Mouse (Mus musculus) heart, embryonic 10.5 days (tissue): ENCODE results near the gene Cbr1. TPM values are rescaled to one million over a fixed set of nuclear protein-coding genes. Genes with fewer than 3 reads are reported as not detected.

Experiments used
- DNase-seq: peaks from one replicate; pipeline ENCODE4 v3.0.0-alpha.2; 2017; ENCODE audit warnings: low spot score
- H3K27ac ChIP-seq: fragments of 300-500 bp; sonication (generic); 2 replicates; pipeline ENCODE4 v1.5.1; 2016; ENCODE audit warnings: mild to moderate bottlenecking
- H3K27me3 ChIP-seq: fragments of 300-500 bp; sonication (generic); 2 replicates; pipeline ENCODE4 v1.6.1; 2016; ENCODE audit warnings: mild to moderate bottlenecking; ENCODE audit not compliant: poor library complexity, insufficient read depth, severe bottlenecking
- H3K36me3 ChIP-seq: fragments of 300-500 bp; sonication (generic); 2 replicates; pipeline ENCODE4 v1.6.1; 2016; ENCODE audit warnings: mild to moderate bottlenecking, moderate library complexity
- H3K4me1 ChIP-seq: fragments of 300-500 bp; sonication (generic); 2 replicates; pipeline ENCODE4 v1.6.1; 2016; ENCODE audit warnings: mild to moderate bottlenecking
- H3K4me3 ChIP-seq: fragments of 300-500 bp; sonication (generic); 2 replicates; pipeline ENCODE4 v1.5.1; 2016; ENCODE audit warnings: mild to moderate bottlenecking, moderate library complexity
- H3K9me3 ChIP-seq: fragments of 300-500 bp; sonication (generic); 2 replicates; pipeline ENCODE4 v1.6.1; 2016; ENCODE audit warnings: mild to moderate bottlenecking, moderate library complexity
- WGBS: fragments of 180-500 bp; shearing (Covaris S2); methylation state at CpG from one replicate; pipeline ENCODE4 v1.1.7; 2016; 5-methylcytosine and 5-hydroxymethylcytosine counted together
- polyA plus RNA-seq: library from polyadenylated mRNA; unstranded; fragments of >200 nt; fragmentation: Nextera tagmentation; extraction: Ambion mirVana; gene quantifications from 2 replicates; pipeline ENCODE4 v1.2.1, GENCODE M21; 2016

Cbr1 gene
- polyA plus RNA-seq, 1 experiment from 2014 or later = 71.7 TPM

GRCm38 (mm10) chr16:93586382-93586781 lies 19.3 kb upstream of the Cbr1 start:
- H3K36me3 ChIP-seq = peaks cover 31% of the 10 kb centered on the region
- 73% methylated on average over 8 of the region's 8 CpGs for WGBS
- H3K4me1 ChIP-seq = peaks cover 16% of the 10 kb centered on the region
- H3K9me3 ChIP-seq = no peaks in the 10 kb centered on the region
- H3K27ac ChIP-seq = no peak overlapping the region
- H3K4me3 ChIP-seq = no peak overlapping the region
- no peak for DNase-seq
- H3K27me3 ChIP-seq = no peaks in the 10 kb centered on the region

- no peak overlapping the region for H3K4me3 ChIP-seq
- H3K9me3 ChIP-seq = no peaks in the 10 kb centered on the region
- no peak overlapping the region for H3K27ac ChIP-seq
- WGBS = 59% methylated on average over 4 of the region's 4 CpGs
- H3K36me3 ChIP-seq = peaks cover 40% of the 10 kb centered on the region
- no peaks in the 10 kb centered on the region for H3K27me3 ChIP-seq
- peaks cover 16% of the 10 kb centered on the region for H3K4me1 ChIP-seq
- no peak for DNase-seq
Observed at GRCm38 (mm10) chr16:93588281-93588680, 17.4 kb upstream of the Cbr1 start.

- WGBS = 93% methylated on average over 15 of the region's 15 CpGs
- no peaks in the 10 kb centered on the region for H3K27me3 ChIP-seq
- H3K4me3 ChIP-seq = no peak overlapping the region
- no peak for DNase-seq
- H3K36me3 ChIP-seq = peaks cover 42% of the 10 kb centered on the region
- H3K4me1 ChIP-seq = peaks cover 16% of the 10 kb centered on the region
- no peak overlapping the region for H3K27ac ChIP-seq
- H3K9me3 ChIP-seq = no peaks in the 10 kb centered on the region
Observed at GRCm38 (mm10) chr16:93590915-93591314, 14.7 kb upstream of the Cbr1 start.

- Histone ChIP-seq H3K36me3 (peaks cover 46% of the 10 kb centered on the region), H3K27me3 (no peaks in the 10 kb centered on the region), H3K4me3 (no peak overlapping the region), H3K27ac (no peak overlapping the region), H3K9me3 (no peaks in the 10 kb centered on the region), H3K4me1 (peaks cover 16% of the 10 kb centered on the region)
- DNase-seq = no peak
- 92% methylated on average over 20 of the region's 20 CpGs for WGBS
Observed at GRCm38 (mm10) chr16:93591450-93592430, 13.9 kb upstream of the Cbr1 start.

GRCm38 (mm10) chr16:93592711-93593110 lies 12.9 kb upstream of the Cbr1 start:
- no peak for DNase-seq
- no peaks in the 10 kb centered on the region for H3K27me3 ChIP-seq
- H3K36me3 ChIP-seq = peaks cover 55% of the 10 kb centered on the region
- H3K9me3 ChIP-seq = no peaks in the 10 kb centered on the region
- peaks cover 11% of the 10 kb centered on the region for H3K4me1 ChIP-seq
- H3K4me3 ChIP-seq = no peak overlapping the region
- H3K27ac ChIP-seq = no peak overlapping the region
- 89% methylated on average over 3 of the region's 3 CpGs for WGBS

- 91% methylated on average over 8 of the region's 8 CpGs for WGBS
Observed at GRCm38 (mm10) chr16:93593406-93593805, 12.2 kb upstream of the Cbr1 start.

GRCm38 (mm10) chr16:93594448-93594847 lies 11.2 kb upstream of the Cbr1 start:
- Histone ChIP-seq H3K27me3 (no peaks in the 10 kb centered on the region), H3K27ac (no peak overlapping the region), H3K4me3 (no peak overlapping the region), H3K9me3 (no peaks in the 10 kb centered on the region), H3K4me1 (0 out of 2 replicates have a peak, but pooled peaks cover 2% of the 10 kb centered on the region), H3K36me3 (peaks cover 61% of the 10 kb centered on the region)
- no peak for DNase-seq
- WGBS = 89% methylated on average over 10 of the region's 10 CpGs

More at GRCm38 (mm10) chr16:93593406-93593805, 12.2 kb upstream of the Cbr1 start:
- Histone ChIP-seq H3K27me3 (no peaks in the 10 kb centered on the region), H3K4me1 (0 out of 2 replicates have a peak, but pooled peaks cover 4% of the 10 kb centered on the region), H3K9me3 (no peaks in the 10 kb centered on the region), H3K36me3 (peaks cover 62% of the 10 kb centered on the region), H3K4me3 (no peak overlapping the region), H3K27ac (no peak overlapping the region)
- DNase-seq = no peak

- Histone ChIP-seq H3K4me3 (no peak overlapping the region), H3K27me3 (no peaks in the 10 kb centered on the region), H3K4me1 (no peaks in the 10 kb centered on the region), H3K27ac (no peak overlapping the region), H3K9me3 (no peaks in the 10 kb centered on the region), H3K36me3 (peaks cover 48% of the 10 kb centered on the region)
- DNase-seq = no peak
- 81% methylated on average over 5 of the region's 5 CpGs for WGBS
Observed at GRCm38 (mm10) chr16:93595766-93596165, 9.9 kb upstream of the Cbr1 start.

- Histone ChIP-seq H3K27ac (no peak overlapping the region), H3K9me3 (no peaks in the 10 kb centered on the region), H3K36me3 (peaks cover 44% of the 10 kb centered on the region), H3K27me3 (no peaks in the 10 kb centered on the region), H3K4me3 (no peak overlapping the region), H3K4me1 (no peaks in the 10 kb centered on the region)
- no peak for DNase-seq
- 89% methylated on average over 7 of the region's 7 CpGs for whole genome bisulfite sequencing
Observed at GRCm38 (mm10) chr16:93596807-93597206, 8.8 kb upstream of the Cbr1 start.

GRCm38 (mm10) chr16:93597551-93597950 lies 8.1 kb upstream of the Cbr1 start:
- Histone ChIP-seq H3K9me3 (no peaks in the 10 kb centered on the region), H3K4me3 (no peak overlapping the region), H3K36me3 (peaks cover 43% of the 10 kb centered on the region), H3K27me3 (no peaks in the 10 kb centered on the region), H3K27ac (no peak overlapping the region), H3K4me1 (no peaks in the 10 kb centered on the region)
- WGBS = 89% methylated on average over 9 of the region's 9 CpGs
- DNase-seq = no peak

GRCm38 (mm10) chr16:93599461-93599860 lies 6.2 kb upstream of the Cbr1 start:
- Histone ChIP-seq H3K9me3 (no peaks in the 10 kb centered on the region), H3K4me3 (no peak overlapping the region), H3K27me3 (no peaks in the 10 kb centered on the region), H3K27ac (no peak overlapping the region), H3K4me1 (peaks cover 1% of the 10 kb centered on the region; the same call in 1 of the 2 replicates), H3K36me3 (peaks cover 29% of the 10 kb centered on the region)
- DNase-seq = no peak
- WGBS = 85% methylated on average over 6 of the region's 6 CpGs

- H3K27ac ChIP-seq = peak within 1 kb of the TSS; percentile 95
- no peaks in the 10 kb centered on the region for H3K9me3 ChIP-seq
- DNase-seq = peak; percentile 96
- peaks cover 11% of the 10 kb centered on the region for H3K4me1 ChIP-seq
- H3K4me3 ChIP-seq = peak within 1 kb of the TSS; percentile 70
- H3K27me3 ChIP-seq = no peaks in the 10 kb centered on the region
- 0 out of 2 replicates have a peak, but pooled peaks cover under 1% of the 10 kb centered on the region for H3K36me3 ChIP-seq
- 1% methylated on average over 55 of the region's 55 CpGs for WGBS
Observed at GRCm38 (mm10) chr16:93603439-93604212, 2.0 kb upstream of the Cbr1 start, which contains the start of gene Setd4. Gene Setd4 (minus strand): TSS chr16:93604063.
